Mouse (Mus musculus) lung, postnatal 0 days (tissue): ENCODE results near the gene Pdk4. TPM values are rescaled to one million over a fixed set of nuclear protein-coding genes. Genes with fewer than 3 reads are reported as not detected.

Experiments
- ATAC-seq: fragments of 200-750 bp; cut with Nextera tagmentation; 2 replicates; pipeline ENCODE4 v1.8.0; 2017; ENCODE audit warnings: moderate library complexity
- DNase-seq: peaks from one replicate; pipeline ENCODE4 v3.0.0-alpha.2; 2016; ENCODE audit warnings: low spot score
- H3K27ac ChIP-seq: fragments of 300-500 bp; sonication (generic); 2 replicates; pipeline ENCODE4 v1.5.1; 2014; ENCODE audit warnings: antibody characterized with exemption, mild to moderate bottlenecking, low read length, mixed read lengths
- H3K27me3 ChIP-seq: fragments of 300-500 bp; sonication (generic); replicated peaks from 2 replicates; pipeline ENCODE4 v1.6.1; 2014; ENCODE audit warnings: low read length, mixed read lengths; ENCODE audit not compliant: insufficient read depth
- H3K36me3 ChIP-seq: fragments of 300-500 bp; sonication (generic); 2 replicates; pipeline ENCODE4 v1.6.1; 2014; ENCODE audit warnings: low read length, mixed read lengths; ENCODE audit not compliant: insufficient read depth
- H3K4me1 ChIP-seq: fragments of 300-500 bp; sonication (generic); 2 replicates; pipeline ENCODE4 v1.6.1; 2014; ENCODE audit warnings: antibody characterized with exemption, low read depth, low read length, mixed read lengths; ENCODE audit not compliant: insufficient read depth
- H3K4me2 ChIP-seq: fragments of 300-500 bp; sonication (generic); replicated peaks from 2 replicates; pipeline ENCODE4 v1.6.1; 2014; ENCODE audit warnings: low read depth, mild to moderate bottlenecking, low read length, moderate library complexity, mixed read lengths
- H3K4me3 ChIP-seq: fragments of 300-500 bp; sonication (generic); 2 replicates; pipeline ENCODE4 v1.5.1; 2014; ENCODE audit warnings: low read depth, low read length
- H3K9ac ChIP-seq: fragments of 300-500 bp; sonication (generic); replicated peaks from 2 replicates; pipeline ENCODE4 v1.6.1; 2014; ENCODE audit warnings: low read depth, mild to moderate bottlenecking
- H3K9me3 ChIP-seq: fragments of 300-500 bp; sonication (generic); 2 replicates; pipeline ENCODE4 v1.6.1; 2016; ENCODE audit warnings: low read length, mixed read lengths
- CTCF ChIP-seq: IDR thresholded peaks from 2 replicates; pipeline ENCODE4 v1.5.1; 2016; ENCODE audit warnings: antibody characterized with exemption, mild to moderate bottlenecking
- EP300 ChIP-seq: IDR thresholded peaks from 2 replicates; pipeline ENCODE4 v1.6.1; 2016; ENCODE audit warnings: antibody characterized with exemption, mild to moderate bottlenecking, control low read depth
- WGBS: fragments of 180-500 bp; shearing (Covaris S2); extraction: QIAGEN DNeasy Blood & Tissue Kit; methylation state at CpG from one replicate; pipeline ENCODE4 v1.1.7; 2014; 5-methylcytosine and 5-hydroxymethylcytosine counted together
- polyA plus RNA-seq: library from polyadenylated mRNA; unstranded; fragments of >200 nt; fragmentation: Nextera tagmentation; extraction: Ambion mirVana; gene quantifications from 2 replicates; pipeline ENCODE4 v1.2.1, GENCODE M21; 2015

Gene Pdk4
- polyA plus RNA-seq: 4.5 and 8.4 TPM in 2 replicates

- no peaks in the 10 kb centered on the region for H3K4me1 ChIP-seq
- H3K27me3 ChIP-seq: no peaks in the 10 kb centered on the region
- no peaks in the 10 kb centered on the region for H3K9me3 ChIP-seq
- ATAC-seq: peak; percentile 95
- 2% methylated on average over 43 of the region's 43 CpGs for WGBS
- no peaks in the 10 kb centered on the region for H3K36me3 ChIP-seq
- peak within 1 kb of the TSS; percentile 51; the same call in 1 of the 2 replicates for H3K9ac ChIP-seq
- peak within 1 kb of the TSS; percentile 80 for H3K27ac ChIP-seq
- DNase-seq: peak; percentile 97
- TF ChIP-seq EP300 (peak; percentile 80), CTCF (no peak)
- H3K4me3 ChIP-seq: peak within 1 kb of the TSS; percentile 59
- H3K4me2 ChIP-seq: peak within 1 kb of the TSS; percentile 85
These were observed at the start of gene Pdk4 for GRCm38 (mm10) chr6:5495961-5496853. Gene Pdk4 (minus strand): TSS chr6:5496309.

- ATAC-seq: no peak
- DNase-seq: no peak
- Histone ChIP-seq H3K9ac (no peak overlapping the region), H3K27me3 (no peaks in the 10 kb centered on the region), H3K4me3 (no peak overlapping the region), H3K9me3 (no peaks in the 10 kb centered on the region), H3K36me3 (no peaks in the 10 kb centered on the region), H3K27ac (no peak overlapping the region), H3K4me2 (no peak overlapping the region), H3K4me1 (no peaks in the 10 kb centered on the region)
- TF ChIP-seq EP300 (no peak), CTCF (no peak)
- 78% methylated on average over 2 of the region's 2 CpGs for WGBS
These were observed 41.8 kb upstream of the Pdk4 start for GRCm38 (mm10) chr6:5537855-5538365.

GRCm38 (mm10) chr6:5535754-5536153 lies 39.6 kb upstream of the Pdk4 start:
- ATAC-seq: no peak
- no peaks in the 10 kb centered on the region for H3K9me3 ChIP-seq
- no peak overlapping the region for H3K4me3 ChIP-seq
- no peak for DNase-seq
- H3K27ac ChIP-seq: no peak overlapping the region
- H3K27me3 ChIP-seq: no peaks in the 10 kb centered on the region
- TF ChIP-seq CTCF (no peak), EP300 (no peak)
- H3K36me3 ChIP-seq: no peaks in the 10 kb centered on the region
- no peak overlapping the region for H3K4me2 ChIP-seq
- no peaks in the 10 kb centered on the region for H3K4me1 ChIP-seq
- H3K9ac ChIP-seq: no peak overlapping the region

- no peaks in the 10 kb centered on the region for H3K36me3 ChIP-seq
- DNase-seq (no peak), ATAC-seq (no peak)
- H3K4me2 ChIP-seq: no peak overlapping the region
- no peak for TF ChIP-seq EP300
- no peak for TF ChIP-seq CTCF
- WGBS: 78% methylated on average over 5 of the region's 5 CpGs
- no peaks in the 10 kb centered on the region for H3K9me3 ChIP-seq
- no peaks in the 10 kb centered on the region for H3K27me3 ChIP-seq
- H3K27ac ChIP-seq: no peak overlapping the region
- no peak overlapping the region for H3K9ac ChIP-seq
- H3K4me3 ChIP-seq: no peak overlapping the region
- H3K4me1 ChIP-seq: no peaks in the 10 kb centered on the region
These were observed 21.0 kb upstream of the Pdk4 start for GRCm38 (mm10) chr6:5517091-5517490.

- Histone ChIP-seq H3K4me3 (no peak overlapping the region), H3K9ac (no peak overlapping the region), H3K4me1 (peaks cover 11% of the 10 kb centered on the region; the same call in 1 of the 2 replicates), H3K36me3 (no peaks in the 10 kb centered on the region), H3K4me2 (no peak overlapping the region; the same call in 1 of the 2 replicates), H3K27ac (peak overlapping the region; percentile 76), H3K9me3 (no peaks in the 10 kb centered on the region), H3K27me3 (no peaks in the 10 kb centered on the region)
- TF ChIP-seq CTCF (no peak), EP300 (peak; percentile 99)
- ATAC-seq (peak; percentile 95), DNase-seq (peak; percentile 95)
- WGBS: 14% methylated on average over 5 of the region's 5 CpGs
These were observed 13.6 kb upstream of the Pdk4 start for GRCm38 (mm10) chr6:5509757-5510156.

GRCm38 (mm10) chr6:5509303-5509702 lies 13.2 kb upstream of the Pdk4 start:
- Histone ChIP-seq H3K4me3 (no peak overlapping the region), H3K4me1 (peaks cover 11% of the 10 kb centered on the region; the same call in 1 of the 2 replicates), H3K9ac (no peak overlapping the region), H3K4me2 (no peak overlapping the region; the same call in 1 of the 2 replicates), H3K27me3 (no peaks in the 10 kb centered on the region), H3K36me3 (no peaks in the 10 kb centered on the region), H3K9me3 (no peaks in the 10 kb centered on the region), H3K27ac (peak overlapping the region; percentile 76)
- ATAC-seq (peak; percentile 36), DNase-seq (peak; percentile 30)
- TF ChIP-seq EP300 (no peak), CTCF (no peak)
- WGBS: 9% methylated on average over 5 of the region's 5 CpGs
